Mouse (Mus musculus) E14TG2a.4 (cell line): ENCODE results near the gene Foxp2.

Source experiments
- H3K27me3 ChIP-seq: 2 replicates; pipeline ENCODE4 v1.6.1; 2014; ENCODE audit warnings: low read length, control low read depth; ENCODE audit not compliant: insufficient read depth
- H3K36me3 ChIP-seq: 2 replicates; pipeline ENCODE4 v1.6.1; 2014; ENCODE audit warnings: low read length, control low read depth; ENCODE audit not compliant: insufficient read depth
- H3K4me1 ChIP-seq: replicated peaks from 2 replicates; pipeline ENCODE4 v1.6.1; 2014; ENCODE audit warnings: low read depth, low read length, control low read depth
- H3K4me3 ChIP-seq: replicated peaks from 2 replicates; pipeline ENCODE4 v1.5.1; 2014; ENCODE audit warnings: mild to moderate bottlenecking, low read length
- H3K9me3 ChIP-seq: 2 replicates; pipeline ENCODE4 v1.6.1; 2014; ENCODE audit warnings: low read length, control low read depth
- CTCF ChIP-seq: conservative IDR thresholded peaks from 2 replicates; pipeline ENCODE4 v1.5.1; 2014; ENCODE audit warnings: low read length
- NANOG ChIP-seq: IDR thresholded peaks from 2 replicates; pipeline ENCODE4 v1.6.1; 2014; ENCODE audit warnings: borderline replicate concordance, low read length, mixed read lengths
- POU5F1 ChIP-seq: IDR thresholded peaks from 2 replicates; pipeline ENCODE4 v1.6.1; 2014; ENCODE audit warnings: low read length, borderline replicate concordance

The Foxp2 gene

DNA sequence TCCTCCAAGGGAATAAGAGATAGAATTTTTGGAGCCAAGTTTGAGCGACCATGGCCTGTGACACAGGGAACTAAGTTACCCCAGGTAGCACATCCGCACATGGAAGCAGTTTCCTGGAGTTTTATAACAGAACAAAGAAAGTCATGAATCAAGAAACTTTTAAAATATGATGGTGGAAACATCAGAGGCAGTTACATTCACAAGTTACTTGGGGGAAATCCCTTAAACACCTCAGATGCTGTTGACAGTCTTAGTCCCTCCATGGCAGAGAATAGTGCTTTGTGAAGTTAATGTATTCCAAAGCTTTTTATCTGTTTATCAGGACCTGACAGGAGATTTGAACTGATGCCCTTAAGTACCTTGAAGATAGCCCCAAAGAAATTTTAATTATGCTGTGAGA is 558.6 kb downstream of the Foxp2 start:
- Histone ChIP-seq H3K36me3 (no peaks in the 10 kb centered on the region), H3K27me3 (no peaks in the 10 kb centered on the region), H3K9me3 (no peaks in the 10 kb centered on the region), H3K4me3 (no peak overlapping the region), H3K4me1 (no peaks in the 10 kb centered on the region)
- TF ChIP-seq CTCF (no peak), POU5F1 (no peak), NANOG (no peak)

GRCm38 (mm10) chr6:15463390-15463789 is 562.2 kb downstream of the Foxp2 start:
- TF ChIP-seq CTCF, result no peak
- TF ChIP-seq NANOG, result no peak
- TF ChIP-seq POU5F1, result no peak
- no peaks in the 10 kb centered on the region for H3K9me3 ChIP-seq
- H3K4me3 ChIP-seq, result no peak overlapping the region
- no peaks in the 10 kb centered on the region for H3K36me3 ChIP-seq
- H3K4me1 ChIP-seq, result no peaks in the 10 kb centered on the region
- H3K27me3 ChIP-seq, result no peaks in the 10 kb centered on the region

DNA sequence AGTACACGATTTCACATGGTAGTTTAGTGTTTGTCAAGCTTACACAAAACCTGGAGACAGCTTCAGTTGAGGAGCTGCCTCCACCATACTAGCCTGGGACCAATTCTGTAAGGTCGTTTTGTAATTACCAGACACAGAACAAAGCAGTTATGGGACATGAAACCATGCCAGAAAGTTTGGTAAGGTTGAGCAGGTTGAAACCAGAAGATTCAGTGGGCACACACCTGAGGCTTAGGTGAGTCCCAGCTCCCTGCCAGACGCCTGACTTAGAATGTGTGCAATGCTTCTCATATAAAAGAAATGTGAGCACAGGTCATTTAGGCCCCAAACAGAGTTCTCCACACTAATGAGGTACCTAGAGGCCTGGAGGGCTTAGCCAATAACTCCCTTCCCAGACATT is 564.3 kb downstream of the Foxp2 start:
- H3K4me1 ChIP-seq, result no peaks in the 10 kb centered on the region
- no peaks in the 10 kb centered on the region for H3K27me3 ChIP-seq
- H3K4me3 ChIP-seq, result no peak overlapping the region
- no peaks in the 10 kb centered on the region for H3K36me3 ChIP-seq
- H3K9me3 ChIP-seq, result no peaks in the 10 kb centered on the region
- TF ChIP-seq NANOG (no peak), CTCF (no peak), POU5F1 (no peak)

- TF ChIP-seq NANOG (no peak), POU5F1 (no peak), CTCF (no peak)
These were observed 565.5 kb downstream of the Foxp2 start for GRCm38 (mm10) chr6:15466634-15467033.

DNA sequence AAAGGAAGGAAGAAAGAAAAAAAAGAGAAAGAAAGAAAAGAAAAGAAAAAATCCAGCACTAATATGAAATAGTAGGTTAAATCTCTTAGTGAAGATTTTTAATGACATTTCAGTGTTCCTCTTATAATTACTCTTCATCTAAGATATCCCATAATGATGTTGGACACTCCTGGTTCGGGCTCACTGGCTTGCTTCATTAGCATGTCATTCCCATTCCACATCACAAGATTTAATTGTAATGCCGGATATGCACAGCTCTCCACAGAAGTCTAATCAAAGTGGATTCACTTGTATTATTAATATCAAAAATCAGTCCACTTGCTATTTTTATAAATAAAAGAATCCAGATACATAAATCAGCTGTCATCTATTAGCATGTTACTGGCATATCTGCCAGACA is 585.8 kb downstream of the Foxp2 start:
- Histone ChIP-seq H3K27me3 (no peaks in the 10 kb centered on the region), H3K9me3 (no peaks in the 10 kb centered on the region), H3K4me1 (no peaks in the 10 kb centered on the region), H3K36me3 (no peaks in the 10 kb centered on the region), H3K4me3 (no peak overlapping the region)
- TF ChIP-seq CTCF (no peak), NANOG (no peak), POU5F1 (no peak)

More at GRCm38 (mm10) chr6:15466634-15467033, 565.5 kb downstream of the Foxp2 start:
- Histone ChIP-seq H3K27me3 (no peaks in the 10 kb centered on the region), H3K36me3 (no peaks in the 10 kb centered on the region), H3K4me1 (no peaks in the 10 kb centered on the region), H3K9me3 (no peaks in the 10 kb centered on the region), H3K4me3 (no peak overlapping the region)
